Mouse (Mus musculus) gastrocnemius, adult 2 months (tissue): ENCODE data around the gene Lama5. TPM values are rescaled to one million over a fixed set of nuclear protein-coding genes. Genes with fewer than 3 reads are reported as not detected.

ENCODE experiments used
- DNase-seq: peaks from one replicate; pipeline ENCODE4 v3.0.0; 2022
- H3K27ac ChIP-seq: fragments of 200-600 bp; 2 replicates; pipeline ENCODE4 v1.8.1; 2022; ENCODE audit warnings: mild to moderate bottlenecking
- H3K4me3 ChIP-seq: fragments of 200-600 bp; 2 replicates; pipeline ENCODE4 v1.8.1; 2022; ENCODE audit warnings: mild to moderate bottlenecking, moderate library complexity
- CTCF ChIP-seq: fragments of 200-600 bp; IDR thresholded peaks from 2 replicates; pipeline ENCODE4 v1.8.1; 2022; ENCODE audit warnings: antibody characterized with exemption, mild to moderate bottlenecking, moderate library complexity
- intact Hi-C: fragments of 180-260 bp; cut with DNase I; formaldehyde crosslinking; loops from one replicate; pipeline ENCODE4 v1.15.1; 2025
- total RNA-seq, 2 experiments: library from RNA; stranded (reverse); gene quantifications; 2 replicates each; pipeline ENCODE4 v1.2.3; 2021

Gene Lama5
- total RNA-seq, 2 experiments from 2014 or later, result 10.5 to 14.8 TPM

DNA sequence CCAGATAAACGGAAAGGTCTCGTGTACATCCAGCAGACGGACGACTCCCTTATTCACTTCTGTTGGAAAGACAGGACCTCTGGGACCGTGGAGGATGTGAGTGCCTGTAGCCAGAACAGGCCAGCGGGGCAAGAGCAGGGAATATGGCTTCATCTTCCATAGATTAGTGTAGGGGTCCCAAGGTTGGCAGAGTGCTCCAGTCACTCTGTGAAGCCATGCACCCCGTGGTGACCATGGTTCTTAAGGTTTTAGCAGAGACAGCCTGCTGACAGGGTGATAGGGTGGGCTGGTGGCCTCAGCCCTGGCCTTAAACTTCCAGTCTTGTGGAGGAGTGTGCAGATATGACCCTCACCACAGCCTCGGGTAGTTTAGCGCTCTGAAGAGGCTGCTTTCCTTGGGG is 53.5 kb downstream of the Lama5 start:
- DNase-seq, result peak; percentile 17
- peak overlapping the region; percentile 98 for H3K27ac ChIP-seq
- H3K4me3 ChIP-seq, result peak overlapping the region; percentile 89
- intact Hi-C loops, result no loop called here
- no peak for TF ChIP-seq CTCF

DNA sequence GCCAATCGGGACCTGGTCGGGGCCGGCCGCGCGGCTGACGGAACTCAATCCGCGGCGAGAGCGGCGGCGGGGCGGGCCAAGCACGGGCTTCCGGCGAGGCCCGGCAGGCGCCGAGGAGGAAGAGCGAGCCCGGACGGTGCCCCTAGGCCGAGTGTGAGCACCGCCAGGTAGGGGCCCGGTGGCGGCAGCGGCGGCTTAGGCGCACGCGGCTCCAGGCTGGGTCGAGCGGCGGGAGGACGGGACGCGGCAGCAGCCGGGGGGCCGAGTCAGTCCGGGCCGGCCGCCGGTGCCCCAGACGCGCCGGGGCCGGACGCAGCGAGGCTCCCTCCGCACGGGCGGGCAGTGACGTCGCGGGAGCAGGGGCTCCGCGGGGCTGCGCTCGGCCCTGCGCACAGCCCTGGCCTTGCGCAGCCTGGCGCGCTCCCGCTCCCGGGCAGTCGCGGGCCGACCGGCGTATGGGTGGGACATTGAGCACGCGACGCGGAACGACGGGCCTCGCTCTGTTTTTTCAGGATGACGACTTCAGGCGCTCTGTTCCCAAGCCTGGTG is 54.1 kb downstream of the Lama5 start:
- no peak for DNase-seq
- no peak for TF ChIP-seq CTCF
- Histone ChIP-seq H3K4me3 (peak overlapping the region; percentile 89), H3K27ac (peak overlapping the region; percentile 98)
- intact Hi-C loops, result loop anchor here (1.0 kb wide), 1 partner anchor 80 kb away; no protein-coding TSS in a partner anchor

DNA sequence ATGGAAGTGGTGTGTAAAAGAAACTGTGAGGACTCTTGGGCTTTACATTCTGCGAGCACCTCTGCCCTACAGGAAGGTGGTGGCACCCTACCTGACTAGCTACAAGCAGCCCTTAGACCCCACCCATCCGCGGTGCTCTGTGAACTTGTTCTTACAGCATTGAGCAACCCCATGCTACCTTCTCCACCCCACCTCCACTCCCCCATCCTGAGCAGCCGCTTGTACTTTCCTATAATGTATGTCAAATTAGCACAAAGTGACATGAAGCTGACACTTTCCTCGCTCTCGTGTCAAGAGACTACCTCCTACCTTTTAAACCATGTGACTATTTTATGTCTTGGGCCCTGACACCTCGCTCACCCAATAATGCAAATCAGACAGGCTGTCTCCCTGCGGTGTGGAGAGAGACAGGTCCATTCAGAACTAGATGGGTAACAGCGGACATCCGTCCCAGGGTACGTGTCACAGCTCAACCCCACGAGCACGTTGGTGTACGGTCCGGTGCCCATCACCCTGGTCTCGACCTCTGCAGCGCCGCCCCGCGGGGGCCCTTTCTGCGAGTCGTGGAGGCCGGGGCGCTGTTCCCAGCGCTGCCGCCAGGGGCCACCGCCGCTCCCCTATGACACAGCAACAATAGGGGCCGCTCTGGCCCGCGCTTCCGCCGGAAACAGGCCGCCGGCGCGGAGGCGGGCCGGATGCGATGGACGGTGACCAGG is 54.7 kb downstream of the Lama5 start, which contains the start of gene Adrm1:
Adrm1 (plus strand) TSS at position 680 of the 716 bp plus-strand sequence.
- H3K4me3 ChIP-seq, result peak within 1 kb of the TSS; percentile 89
- TF ChIP-seq CTCF, result no peak; the same call in 1 of the 2 replicates
- intact Hi-C loops, result loop anchor here (1.0 kb wide), 1 partner anchor 80 kb away; no protein-coding TSS in a partner anchor
- H3K27ac ChIP-seq, result peak within 1 kb of the TSS; percentile 98
- peak; percentile 98 for DNase-seq

DNA sequence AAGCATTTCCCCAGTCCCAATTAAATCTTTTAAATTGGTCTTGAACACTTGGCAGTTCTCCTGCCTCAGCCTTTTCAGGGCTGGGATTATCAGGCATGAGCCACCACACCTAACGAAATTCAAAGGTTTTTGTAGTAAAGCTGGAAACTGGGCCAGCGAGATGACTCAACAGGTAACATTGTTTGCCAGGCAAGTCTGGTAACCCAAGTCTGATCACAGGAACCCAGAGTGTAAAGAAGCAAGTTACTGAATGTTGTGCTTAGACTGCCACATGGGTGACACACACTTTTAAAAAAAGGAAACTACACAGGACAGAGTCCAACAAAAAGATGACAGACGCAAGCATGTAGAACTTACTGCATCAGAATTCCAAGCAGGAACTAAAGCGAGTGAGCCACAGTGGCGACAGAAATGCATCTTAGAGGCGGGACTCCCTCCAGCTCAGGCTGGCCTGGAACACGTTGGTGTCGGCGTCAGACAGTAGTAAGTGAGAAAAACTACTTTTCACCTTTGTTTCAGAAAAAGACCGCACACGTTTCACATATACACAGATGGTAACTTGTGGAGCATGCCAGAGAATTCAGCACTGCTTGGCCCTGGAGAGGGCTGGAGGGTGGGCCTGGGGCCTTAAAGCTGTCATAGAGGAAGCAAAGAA is 55.4 kb downstream of the Lama5 start:
- TF ChIP-seq CTCF, result no peak
- intact Hi-C loops, result no loop called here
- no peak for DNase-seq
- H3K27ac ChIP-seq, result peak overlapping the region; percentile 83
- peak overlapping the region; percentile 89; the same call in 1 of the 2 replicates for H3K4me3 ChIP-seq

DNA sequence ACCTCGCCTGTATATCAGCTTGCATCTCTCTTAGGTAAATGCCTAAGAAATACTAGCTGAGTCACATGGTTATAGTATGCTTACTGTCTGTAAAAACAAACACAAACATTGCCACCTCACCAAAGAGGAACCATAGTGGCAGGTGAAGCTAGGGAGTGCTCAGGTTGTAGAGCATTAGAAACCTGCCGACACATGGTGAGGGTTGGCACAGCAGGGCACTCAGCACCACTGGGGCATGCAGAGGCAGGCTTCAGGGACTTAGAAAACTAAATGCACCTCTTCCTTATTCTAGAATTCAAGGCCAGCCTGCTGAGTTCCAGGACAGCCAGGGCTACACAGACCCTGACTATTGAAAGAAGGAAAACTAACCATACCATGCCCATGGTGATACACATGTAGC is 58.8 kb downstream of the Lama5 start:
- no peak for TF ChIP-seq CTCF
- H3K27ac ChIP-seq, result no peak overlapping the region
- intact Hi-C loops, result no loop called here
- H3K4me3 ChIP-seq, result no peak overlapping the region
- no peak for DNase-seq

DNA sequence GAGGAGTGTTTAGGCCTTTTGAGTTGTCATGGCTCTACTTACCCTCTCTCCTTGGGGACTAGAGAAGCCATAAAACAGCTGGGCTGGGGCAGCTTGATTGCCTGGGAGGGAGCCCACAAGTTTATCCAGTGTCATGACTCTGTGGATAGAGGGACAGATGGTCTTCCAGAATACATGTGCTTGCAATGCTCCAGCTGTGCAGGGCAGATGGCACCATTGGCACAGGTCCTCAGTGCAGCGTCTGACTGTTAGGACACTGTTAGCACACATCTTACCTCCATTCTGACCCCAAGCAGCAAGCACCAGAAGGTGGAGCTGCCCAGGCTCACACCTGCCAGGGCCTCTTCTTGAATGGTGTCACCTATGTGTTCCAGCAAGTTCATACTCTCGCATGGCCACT is 59.8 kb downstream of the Lama5 start:
- no peak for TF ChIP-seq CTCF
- no peak overlapping the region for H3K4me3 ChIP-seq
- no peak overlapping the region; the same call in 1 of the 2 replicates for H3K27ac ChIP-seq
- DNase-seq, result no peak
- intact Hi-C loops, result no loop called here

DNA sequence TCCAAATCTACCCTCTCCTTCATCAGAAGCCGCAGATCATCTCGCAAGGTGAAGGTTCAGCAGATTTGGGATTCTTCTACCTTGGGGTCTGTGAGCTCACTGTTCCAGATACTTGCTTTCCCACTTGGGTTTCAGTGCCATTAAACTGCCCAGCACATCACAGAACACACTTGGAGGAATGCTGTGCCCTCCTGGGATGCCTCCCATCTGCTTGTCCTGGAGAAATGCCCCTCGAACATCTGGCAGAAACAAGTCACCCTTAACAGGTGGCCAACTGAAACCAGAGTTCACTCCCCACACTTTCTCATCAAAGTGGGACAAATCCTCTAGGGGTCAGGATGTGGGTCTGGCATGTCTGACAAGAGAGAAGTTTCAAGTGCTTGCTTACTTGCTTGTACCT is 67.0 kb downstream of the Lama5 start:
- H3K27ac ChIP-seq, result no peak overlapping the region
- DNase-seq, result no peak
- H3K4me3 ChIP-seq, result no peak overlapping the region
- TF ChIP-seq CTCF, result no peak
- intact Hi-C loops, result no loop called here

DNA sequence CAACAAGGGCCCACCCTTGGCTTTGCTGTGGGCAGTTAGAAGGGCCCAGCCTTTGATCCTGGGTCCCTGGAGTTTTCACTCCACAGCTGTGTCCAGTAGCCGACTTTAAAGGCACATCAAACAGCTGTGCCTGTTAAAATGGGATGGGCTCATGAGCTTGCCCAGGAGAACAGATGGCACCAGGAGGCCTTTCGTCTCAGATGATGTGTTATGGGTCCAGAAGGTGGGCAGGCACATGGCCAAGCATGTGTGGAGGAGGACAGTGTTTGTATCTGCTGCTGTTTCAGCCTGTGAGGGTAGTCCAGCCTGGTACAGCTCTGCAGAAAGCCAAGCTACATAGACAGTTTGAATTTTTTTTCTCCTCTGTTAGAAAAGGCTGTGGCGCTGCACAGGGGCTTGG is 70.9 kb downstream of the Lama5 start:
- Histone ChIP-seq H3K4me3 (no peak overlapping the region), H3K27ac (no peak overlapping the region)
- no peak for TF ChIP-seq CTCF
- no peak for DNase-seq
- intact Hi-C loops, result no loop called here

DNA sequence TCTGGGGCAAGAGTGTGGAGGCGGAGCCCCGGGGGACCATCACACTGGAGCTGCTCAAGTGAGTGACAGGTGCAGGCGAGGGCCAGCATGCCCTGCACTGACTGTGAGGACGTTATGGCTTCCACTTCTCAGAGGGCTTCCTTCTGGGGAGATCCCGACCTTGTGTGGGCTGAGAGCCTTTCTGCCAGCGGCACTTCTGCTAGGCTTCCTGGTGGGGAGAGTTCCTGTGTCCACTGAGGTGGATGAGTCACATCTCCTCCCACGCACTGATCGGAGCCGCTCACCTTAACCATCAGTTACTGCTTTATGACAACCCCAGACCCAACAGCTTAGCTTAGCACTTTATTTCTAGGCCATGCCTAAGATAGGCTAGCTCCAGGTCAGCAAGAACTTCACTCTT is 77.1 kb downstream of the Lama5 start:
- intact Hi-C loops, result no loop called here
- Histone ChIP-seq H3K27ac (no peak overlapping the region), H3K4me3 (no peak overlapping the region)
- no peak for DNase-seq
- no peak for TF ChIP-seq CTCF

DNA sequence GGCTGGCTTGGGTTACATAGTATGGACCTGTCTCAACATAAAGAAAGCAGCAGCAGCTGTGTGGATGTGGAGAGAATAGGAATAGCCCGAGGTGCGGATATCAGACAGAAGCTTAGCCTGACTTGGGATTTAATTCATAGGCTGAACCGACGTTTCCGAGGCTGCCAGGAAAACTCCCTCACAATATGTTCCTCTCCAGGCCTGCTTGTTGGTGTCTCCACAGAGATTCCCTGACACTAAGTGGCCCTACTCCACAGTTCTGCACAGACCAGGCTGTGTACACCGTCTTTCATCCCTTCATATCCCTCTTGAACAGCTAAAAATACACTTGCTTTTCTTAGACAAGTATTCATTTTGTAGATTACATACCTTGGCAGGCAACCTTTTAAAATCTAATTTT is 78.3 kb downstream of the Lama5 start:
- DNase-seq, result no peak
- H3K27ac ChIP-seq, result no peak overlapping the region
- intact Hi-C loops, result no loop called here

DNA sequence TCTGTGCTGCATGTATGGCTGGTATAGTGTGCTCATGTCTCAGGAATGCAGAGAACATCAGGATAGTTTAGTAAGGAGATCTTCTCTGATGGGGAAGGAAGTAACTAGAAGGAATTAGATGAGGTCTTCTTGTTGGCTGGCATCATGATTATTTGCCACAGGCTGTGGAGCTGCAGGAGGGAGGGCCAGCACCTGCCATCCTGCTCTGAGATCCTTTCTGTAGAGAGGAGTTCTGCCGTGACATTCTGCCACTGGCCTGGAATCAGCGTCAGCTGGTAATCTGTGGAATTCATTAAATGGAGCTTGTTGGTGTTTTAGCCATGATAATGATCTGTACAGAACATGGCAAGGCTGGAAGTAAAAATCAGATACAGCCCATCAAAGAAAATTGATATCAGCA is 79.6 kb downstream of the Lama5 start:
- DNase-seq, result no peak
- Histone ChIP-seq H3K27ac (no peak overlapping the region), H3K4me3 (no peak overlapping the region)
- no peak for TF ChIP-seq CTCF
- intact Hi-C loops, result no loop called here

More for the DNA sequence above, 78.3 kb downstream of the Lama5 start:
- TF ChIP-seq CTCF, result no peak
- H3K4me3 ChIP-seq, result no peak overlapping the region

DNA sequence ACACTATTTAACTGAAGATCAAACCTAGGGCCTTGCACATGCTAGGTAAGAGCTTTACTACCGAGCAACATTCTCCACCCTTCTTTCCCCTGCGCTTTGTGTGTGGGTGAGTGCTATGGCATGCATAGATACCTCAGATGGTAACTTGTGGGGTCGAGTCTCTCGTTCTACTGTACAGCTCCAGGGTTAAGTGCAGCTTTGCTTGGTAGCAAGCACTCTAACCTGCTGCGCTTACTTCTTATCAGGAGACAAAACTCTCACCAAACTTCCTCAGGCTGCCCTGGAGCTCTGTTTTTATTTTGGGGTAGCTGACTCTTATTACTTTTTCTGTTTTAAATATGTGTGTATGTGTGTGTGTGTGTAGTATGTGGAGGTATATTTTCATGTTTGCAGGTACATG is 90.2 kb downstream of the Lama5 start:
- no peak for TF ChIP-seq CTCF
- DNase-seq, result no peak
- intact Hi-C loops, result no loop called here
- Histone ChIP-seq H3K4me3 (no peak overlapping the region), H3K27ac (no peak overlapping the region)

DNA sequence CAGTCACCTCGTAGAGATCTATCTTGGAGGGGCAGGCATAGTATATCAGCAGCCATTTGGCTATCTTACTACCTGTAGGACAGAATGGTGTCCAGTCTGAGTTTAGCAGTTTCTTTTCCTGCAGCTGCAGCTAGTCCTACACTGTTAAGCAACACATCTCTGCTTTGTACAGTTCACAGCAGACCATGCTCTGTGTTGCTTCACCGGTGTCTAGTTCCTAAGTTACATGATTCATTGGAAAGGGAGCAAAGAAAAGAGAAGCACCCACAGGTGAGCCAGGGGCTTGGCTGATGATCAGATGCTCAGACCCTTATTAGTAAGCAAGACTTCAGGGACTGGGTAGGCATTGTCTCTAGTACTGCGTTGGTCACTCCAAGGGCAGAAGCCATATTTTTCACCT is 91.7 kb downstream of the Lama5 start:
- no peak overlapping the region for H3K4me3 ChIP-seq
- no peak for DNase-seq
- TF ChIP-seq CTCF, result no peak
- H3K27ac ChIP-seq, result no peak overlapping the region
- intact Hi-C loops, result no loop called here
